13 mouse cellular contexts compared by ENCODE assay signal in the genomic region with DNA sequence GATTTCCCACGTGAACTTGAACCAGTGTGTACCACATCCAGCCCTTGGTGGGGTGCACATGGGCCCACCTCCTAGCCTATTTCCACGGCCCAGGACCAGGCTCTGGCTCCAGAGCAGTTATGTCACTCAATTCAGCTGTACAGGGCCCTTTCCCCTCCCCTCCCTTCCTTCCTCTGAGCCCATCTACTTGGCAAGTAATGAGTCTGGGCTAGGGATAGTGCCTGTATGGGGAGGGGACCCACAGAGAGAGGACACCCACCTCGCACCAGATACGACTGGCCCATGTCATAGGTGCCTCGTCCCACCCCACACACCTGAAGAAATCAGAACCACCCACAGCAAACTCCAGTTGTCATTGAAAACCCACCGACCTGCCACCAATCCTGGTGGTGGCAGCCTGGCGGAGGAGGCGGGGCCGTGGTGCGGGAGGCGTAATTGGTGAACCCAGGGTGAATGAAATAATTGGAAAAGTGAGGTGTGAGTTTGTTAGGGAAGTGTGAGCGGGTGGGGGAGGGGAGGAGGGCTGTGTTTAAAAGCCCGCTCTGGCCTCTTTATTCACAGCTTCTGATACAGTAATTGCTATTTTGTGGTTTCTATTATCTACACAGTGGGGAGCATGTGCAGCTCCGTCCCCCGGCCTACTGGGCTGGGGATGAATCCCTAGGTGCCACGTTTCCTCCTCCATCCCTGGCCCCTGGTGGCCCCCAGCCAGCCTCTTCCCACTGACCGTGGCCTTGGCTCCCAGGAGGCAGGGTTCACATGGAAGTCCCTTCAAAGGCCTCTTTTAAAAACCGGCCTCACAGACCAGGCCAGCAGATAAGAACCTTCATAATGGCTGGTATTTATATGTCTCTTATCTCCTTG. TPM values are rescaled to one million over a fixed set of nuclear protein-coding genes. Genes with fewer than 3 reads are reported as not detected.
DNase-seq lines count a peak whose midpoint lies in the region; ATAC-seq and TF ChIP-seq lines count a peak whose summit lies in the region.
"Had no signal": no experiment of that assay in that cellular context is flagged by ENCODE, and none has a peak within 500 bp of the region (broad histone marks: within the 10 kb centered on the region; RNA-seq: fewer than 3 reads in every experiment).

No protein-coding gene starts in this region.

- no peak for TF ChIP-seq EP300 in liver, postnatal 0 days (IDR thresholded peaks at IDR 0.05; ENCODE audit: low read depth)

- no peak overlapping the region for H3K4me3 ChIP-seq in hindbrain, embryonic 11.5 days (ENCODE audit: low read depth, low read length)
- no peak overlapping the region for H3K4me3 ChIP-seq in hindbrain, embryonic 16.5 days (ENCODE audit: low read length)
- H3K4me3 ChIP-seq in liver, postnatal 0 days (ENCODE audit: low read depth, low read length): no peak overlapping the region
- H3K4me3 ChIP-seq: limb, embryonic 13.5 days had no signal

- TF ChIP-seq CTCF in liver, postnatal 0 days (IDR thresholded peaks at IDR 0.05; ENCODE audit: low read depth): no peak

- no peaks in the 10 kb centered on the region for H3K27me3 ChIP-seq in hindbrain, embryonic 11.5 days (ENCODE audit: control insufficient read depth, insufficient read depth, low read length)
- H3K27me3 ChIP-seq in hindbrain, embryonic 16.5 days (replicated peaks; ENCODE audit: control insufficient read depth, insufficient read depth, low read length): no peaks in the 10 kb centered on the region
- H3K27me3 ChIP-seq in liver, postnatal 0 days (ENCODE audit: insufficient read depth, low read length): no peaks in the 10 kb centered on the region
- H3K27me3 ChIP-seq: limb, embryonic 13.5 days had no signal

- no peaks in the 10 kb centered on the region for H3K9me3 ChIP-seq in hindbrain, embryonic 11.5 days (ENCODE audit: control insufficient read depth, low read length)
- no peaks in the 10 kb centered on the region for H3K9me3 ChIP-seq in hindbrain, embryonic 16.5 days (ENCODE audit: control insufficient read depth, low read length)
- no peaks in the 10 kb centered on the region for H3K9me3 ChIP-seq in liver, postnatal 0 days (ENCODE audit: low read length)
- H3K9me3 ChIP-seq: limb, embryonic 13.5 days had no signal

- no peaks in the 10 kb centered on the region for H3K36me3 ChIP-seq in hindbrain, embryonic 11.5 days (ENCODE audit: control insufficient read depth, insufficient read depth, low read length)
- no peaks in the 10 kb centered on the region for H3K36me3 ChIP-seq in hindbrain, embryonic 16.5 days (ENCODE audit: control insufficient read depth, insufficient read depth, low read length)
- H3K36me3 ChIP-seq in liver, postnatal 0 days (replicated peaks; ENCODE audit: insufficient read depth, low read length): peaks cover 5% of the 10 kb centered on the region; the same call in 1 of the 2 replicates

- H3K9ac ChIP-seq in hindbrain, embryonic 11.5 days (ENCODE audit: low read depth, low read length): no peak overlapping the region
- no peak overlapping the region for H3K9ac ChIP-seq in hindbrain, embryonic 16.5 days (ENCODE audit: low read depth, low read length)
- no peak overlapping the region for H3K9ac ChIP-seq in liver, postnatal 0 days (replicated peaks)
- H3K9ac ChIP-seq: limb, embryonic 13.5 days had no signal

- DNase-seq in hindbrain, embryonic 11.5 days (ENCODE audit: low spot score): peak; percentile 19
- DNase-seq in MEL-GATA-1-ER (ENCODE audit: extremely low read depth, low read depth): peak; percentile 18
- DNase-seq in forelimb bud, embryonic 11.5 days (ENCODE audit: low read depth, low spot score): peak; percentile 43
- no peak for DNase-seq in liver, postnatal 0 days
- no peak for DNase-seq in layer of hippocampus, postnatal 10 days (ENCODE audit: low spot score in 2 of 2)
- DNase-seq in layer of hippocampus, postnatal 14 days (ENCODE audit: low spot score in 2 of 2): no peak
- DNase-seq in embryo, embryonic 10.5 days (ENCODE audit: low spot score): no peak
- DNase-seq: adrenal gland, postnatal 14 days; B cell, adult 2 months; cerebellum, adult 18-20 months; gastrocnemius, postnatal 36 days had no signal

- whole genome bisulfite sequencing in hindbrain, embryonic 11.5 days: 61% methylated on average over 18 of the region's 18 CpGs
- 47% methylated on average over 18 of the region's 18 CpGs for WGBS in hindbrain, embryonic 16.5 days
- WGBS in liver, postnatal 0 days (ENCODE audit: insufficient replicate concordance): 52% methylated on average over 18 of the region's 18 CpGs

- ATAC-seq in hindbrain, embryonic 11.5 days (ENCODE audit: low FRiP score): no peak
- ATAC-seq in hindbrain, embryonic 16.5 days: no peak
- peak; percentile 15; the same call in 1 of the 2 replicates for ATAC-seq in liver, postnatal 0 days

- 0 out of 2 replicates have a peak overlapping the region, but pooled peaks have one; percentile 11 for H3K27ac ChIP-seq in hindbrain, embryonic 11.5 days (ENCODE audit: low read depth, low read length)
- H3K27ac ChIP-seq in hindbrain, embryonic 16.5 days (ENCODE audit: low read depth, low read length): no peak overlapping the region; the same call in 1 of the 2 replicates
- H3K27ac ChIP-seq in liver, postnatal 0 days (ENCODE audit: low read depth): no peak overlapping the region
- H3K27ac ChIP-seq: limb, embryonic 13.5 days had no signal

- no peak overlapping the region for H3K4me2 ChIP-seq in hindbrain, embryonic 11.5 days (replicated peaks; ENCODE audit: low read depth, low read length)
- no peak overlapping the region for H3K4me2 ChIP-seq in hindbrain, embryonic 16.5 days (ENCODE audit: low read length)
- no peak overlapping the region for H3K4me2 ChIP-seq in liver, postnatal 0 days (ENCODE audit: low read depth, low read length)
- H3K4me2 ChIP-seq: limb, embryonic 13.5 days had no signal

- no peaks in the 10 kb centered on the region; the same call in none of the 2 replicates for H3K4me1 ChIP-seq in hindbrain, embryonic 11.5 days (replicated peaks; ENCODE audit: control insufficient read depth, insufficient read depth, low read length)
- peaks cover 13% of the 10 kb centered on the region for H3K4me1 ChIP-seq in hindbrain, embryonic 16.5 days (ENCODE audit: control insufficient read depth, insufficient read depth, low read depth, low read length)
- H3K4me1 ChIP-seq in liver, postnatal 0 days (ENCODE audit: insufficient read depth): peaks cover 8% of the 10 kb centered on the region

RNA-seq across cellular contexts. Expression of gene Rbm19, which starts 55.8 kb away (rescaled TPM):
- 23.0 and 28.7 TPM in 2 replicates for polyA plus RNA-seq in hindbrain, embryonic 11.5 days (2014; fragmentation: Nextera tagmentation; extraction: Ambion mirVana)
- 21.4 and 21.9 TPM in 2 replicates for polyA plus RNA-seq in hindbrain, embryonic 16.5 days (2015; fragmentation: Nextera tagmentation; extraction: Ambion mirVana)
- polyA plus RNA-seq in liver, postnatal 0 days (2015; fragmentation: Nextera tagmentation; extraction: Ambion mirVana): 6.8 and 6.9 TPM in 2 replicates
- 10 to 100 TPM; 17.6 to 30.9 TPM for total RNA-seq in layer of hippocampus, postnatal 10 days (2021)
- total RNA-seq in layer of hippocampus, postnatal 14 days (2021): 10 to 100 TPM; 20.3 to 23.9 TPM

Comparison
In these comparisons a context has a peak if more than half of its experiments do, and no peak if none do; other contexts are left out.
1. DNase-seq: peak in hindbrain, embryonic 11.5 days (single experiment), MEL-GATA-1-ER (single experiment) and forelimb bud, embryonic 11.5 days (single experiment); none in liver, postnatal 0 days (single experiment), layer of hippocampus, postnatal 10 days (0 of 2), layer of hippocampus, postnatal 14 days (0 of 2) and embryo, embryonic 10.5 days (single experiment).